Mouse (Mus musculus): Measurements from ENCODE around the gene Thsd4. TPM values are rescaled to one million over a fixed set of nuclear protein-coding genes. Genes with fewer than 3 reads are reported as not detected.
"Not testable (repeated sequence)": the region's sequence is repeated elsewhere in the genome, so short reads cannot be mapped to it uniquely, and the experiment has no call there.

Gene Thsd4
- polyA plus RNA-seq, 1 experiment from 2014 or later = 34.9 TPM

DNA sequence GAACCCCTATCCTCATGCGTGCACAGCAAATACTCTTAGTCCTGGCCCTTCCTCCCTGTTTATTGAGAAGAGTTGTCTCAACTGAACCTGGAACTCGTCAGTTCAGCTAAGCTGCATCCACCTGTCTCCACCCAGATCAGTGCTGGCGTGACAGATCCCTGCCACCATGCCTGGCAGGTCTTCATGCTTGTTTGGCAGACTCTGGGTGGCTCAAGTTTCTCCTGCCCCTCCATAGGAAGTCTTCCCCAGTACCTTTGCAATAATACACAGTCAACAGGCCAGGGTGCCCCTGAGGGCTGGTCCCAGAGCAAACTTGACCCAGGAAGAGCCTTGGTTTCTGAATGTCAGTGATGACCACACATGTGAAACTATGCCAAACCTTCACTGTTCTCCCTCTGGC, 576.6 kb downstream of the Thsd4 start:
- no peaks in the 10 kb centered on the region for H3K9me3 ChIP-seq (ENCODE audit: control insufficient read depth, low read length)
- no peaks in the 10 kb centered on the region for H3K27me3 ChIP-seq (replicated peaks; ENCODE audit: control insufficient read depth, insufficient read depth, low read length)
- ATAC-seq (replicated peaks; ENCODE audit: low FRiP score, low TSS enrichment, low read depth) = no peak
- no peak overlapping the region for H3K9ac ChIP-seq (ENCODE audit: low read length)
- no peak overlapping the region for H3K4me2 ChIP-seq (ENCODE audit: low read length)
- 64% methylated on average over 3 of the region's 3 CpGs for WGBS
- no peak overlapping the region for H3K27ac ChIP-seq (ENCODE audit: low read depth)
- no peaks in the 10 kb centered on the region for H3K36me3 ChIP-seq (ENCODE audit: control insufficient read depth, insufficient read depth, low read length)
- no peak overlapping the region for H3K4me3 ChIP-seq (ENCODE audit: low read depth, low read length)
- DNase-seq (ENCODE audit: low spot score) = no peak
- no peaks in the 10 kb centered on the region; the same call in none of the 2 replicates for H3K4me1 ChIP-seq (replicated peaks; ENCODE audit: control insufficient read depth, insufficient read depth, low read length)

DNA sequence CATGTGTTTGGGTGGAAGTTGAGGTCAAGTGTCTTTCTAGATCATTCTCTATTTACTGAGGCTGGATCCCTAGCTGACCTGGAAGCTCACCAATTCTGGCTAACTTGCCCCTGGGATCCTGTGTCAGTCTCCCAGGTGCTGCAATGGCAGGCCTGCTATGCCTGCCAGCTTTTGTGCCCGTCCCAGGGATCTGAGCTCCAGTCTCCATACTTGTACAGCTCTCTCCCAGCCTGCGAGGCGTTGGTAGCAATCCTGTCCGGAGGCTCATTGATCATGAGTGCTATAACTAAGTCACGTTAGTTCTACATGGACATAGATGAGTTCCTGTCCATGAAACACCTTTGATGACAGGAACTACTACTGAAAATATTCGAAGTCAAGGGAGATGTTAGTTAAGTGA, 578.0 kb downstream of the Thsd4 start:
- Histone ChIP-seq H3K9me3 (ENCODE audit: control insufficient read depth, low read length) (no peaks in the 10 kb centered on the region), H3K36me3 (ENCODE audit: control insufficient read depth, insufficient read depth, low read length) (no peaks in the 10 kb centered on the region), H3K4me2 (ENCODE audit: low read length) (no peak overlapping the region), H3K4me1 (replicated peaks; ENCODE audit: control insufficient read depth, insufficient read depth, low read length) (no peaks in the 10 kb centered on the region; the same call in none of the 2 replicates), H3K27me3 (replicated peaks; ENCODE audit: control insufficient read depth, insufficient read depth, low read length) (no peaks in the 10 kb centered on the region), H3K9ac (ENCODE audit: low read length) (no peak overlapping the region), H3K4me3 (ENCODE audit: low read depth, low read length) (no peak overlapping the region), H3K27ac (ENCODE audit: low read depth) (no peak overlapping the region)
- WGBS = 88% methylated on average over 6 of the region's 6 CpGs
- DNase-seq (ENCODE audit: low spot score) (peak; percentile 43), ATAC-seq (replicated peaks; ENCODE audit: low FRiP score, low TSS enrichment, low read depth) (no peak)

GRCm38 (mm10) chr9:59942501-59943085, 579.3 kb downstream of the Thsd4 start:
- no peaks in the 10 kb centered on the region for H3K9me3 ChIP-seq (ENCODE audit: control insufficient read depth, low read length)
- no peaks in the 10 kb centered on the region for H3K36me3 ChIP-seq (ENCODE audit: control insufficient read depth, insufficient read depth, low read length)
- peak; percentile 49 for DNase-seq (ENCODE audit: low spot score)
- no peak overlapping the region for H3K4me3 ChIP-seq (ENCODE audit: low read depth, low read length)
- H3K27ac ChIP-seq (ENCODE audit: low read depth) = 0 out of 2 replicates have a peak overlapping the region, but pooled peaks have one; percentile 11
- no peaks in the 10 kb centered on the region; the same call in 1 of the 2 replicates for H3K4me1 ChIP-seq (replicated peaks; ENCODE audit: control insufficient read depth, insufficient read depth, low read length)
- no peak overlapping the region for H3K9ac ChIP-seq (ENCODE audit: low read length)
- H3K27me3 ChIP-seq (replicated peaks; ENCODE audit: control insufficient read depth, insufficient read depth, low read length) = no peaks in the 10 kb centered on the region
- 45% methylated on average over 5 of the region's 5 CpGs for WGBS
- H3K4me2 ChIP-seq (ENCODE audit: low read length) = no peak overlapping the region
- ATAC-seq (replicated peaks; ENCODE audit: low FRiP score, low TSS enrichment, low read depth) = no peak

DNA sequence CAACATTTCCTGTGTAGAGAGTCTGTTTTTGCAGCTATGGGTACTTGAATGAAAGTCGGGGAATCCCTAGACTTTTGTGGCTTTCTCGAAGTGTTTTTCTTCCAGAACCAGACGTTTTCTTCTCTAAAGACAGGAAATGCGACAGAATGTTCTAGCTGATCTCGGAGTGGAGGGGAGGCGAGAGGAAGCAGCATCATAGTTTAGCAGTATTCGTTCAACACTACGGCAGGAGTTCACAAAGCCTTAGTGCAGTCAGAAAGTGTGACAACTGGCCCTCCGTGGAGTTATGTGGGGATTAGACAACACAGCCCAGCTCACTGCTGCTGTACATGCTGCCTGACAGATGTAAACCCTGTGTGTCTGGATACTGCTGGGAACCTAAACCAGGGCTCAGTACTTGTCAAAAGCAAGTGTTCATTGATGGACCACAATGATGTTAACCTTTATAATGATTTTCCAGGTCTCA, 579.9 kb downstream of the Thsd4 start:
- H3K27ac ChIP-seq (ENCODE audit: low read depth) = no peak overlapping the region
- no peak overlapping the region for H3K9ac ChIP-seq (ENCODE audit: low read length)
- no peaks in the 10 kb centered on the region for H3K9me3 ChIP-seq (ENCODE audit: control insufficient read depth, low read length)
- H3K27me3 ChIP-seq (replicated peaks; ENCODE audit: control insufficient read depth, insufficient read depth, low read length) = no peaks in the 10 kb centered on the region
- no peak overlapping the region for H3K4me2 ChIP-seq (ENCODE audit: low read length)
- no peak overlapping the region for H3K4me3 ChIP-seq (ENCODE audit: low read depth, low read length)
- H3K4me1 ChIP-seq (replicated peaks; ENCODE audit: control insufficient read depth, insufficient read depth, low read length) = no peaks in the 10 kb centered on the region; the same call in 1 of the 2 replicates
- no peak for ATAC-seq (replicated peaks; ENCODE audit: low FRiP score, low TSS enrichment, low read depth)
- peak; percentile 53 for DNase-seq (ENCODE audit: low spot score)
- WGBS = 49% methylated on average over 9 of the region's 9 CpGs
- no peaks in the 10 kb centered on the region for H3K36me3 ChIP-seq (ENCODE audit: control insufficient read depth, insufficient read depth, low read length)

GRCm38 (mm10) chr9:59940913-59941884, 580.6 kb downstream of the Thsd4 start:
- ATAC-seq (replicated peaks; ENCODE audit: low FRiP score, low TSS enrichment, low read depth) (no peak), DNase-seq (ENCODE audit: low spot score) (peak; percentile 48)
- Histone ChIP-seq H3K4me3 (ENCODE audit: low read depth, low read length) (no peak overlapping the region), H3K4me2 (ENCODE audit: low read length) (no peak overlapping the region), H3K36me3 (ENCODE audit: control insufficient read depth, insufficient read depth, low read length) (no peaks in the 10 kb centered on the region), H3K9ac (ENCODE audit: low read length) (no peak overlapping the region), H3K27ac (ENCODE audit: low read depth) (no peak overlapping the region), H3K4me1 (replicated peaks; ENCODE audit: control insufficient read depth, insufficient read depth, low read length) (no peaks in the 10 kb centered on the region; the same call in 1 of the 2 replicates), H3K27me3 (replicated peaks; ENCODE audit: control insufficient read depth, insufficient read depth, low read length) (no peaks in the 10 kb centered on the region), H3K9me3 (ENCODE audit: control insufficient read depth, low read length) (no peaks in the 10 kb centered on the region)
- 69% methylated on average over 11 of the region's 12 CpGs for WGBS

DNA sequence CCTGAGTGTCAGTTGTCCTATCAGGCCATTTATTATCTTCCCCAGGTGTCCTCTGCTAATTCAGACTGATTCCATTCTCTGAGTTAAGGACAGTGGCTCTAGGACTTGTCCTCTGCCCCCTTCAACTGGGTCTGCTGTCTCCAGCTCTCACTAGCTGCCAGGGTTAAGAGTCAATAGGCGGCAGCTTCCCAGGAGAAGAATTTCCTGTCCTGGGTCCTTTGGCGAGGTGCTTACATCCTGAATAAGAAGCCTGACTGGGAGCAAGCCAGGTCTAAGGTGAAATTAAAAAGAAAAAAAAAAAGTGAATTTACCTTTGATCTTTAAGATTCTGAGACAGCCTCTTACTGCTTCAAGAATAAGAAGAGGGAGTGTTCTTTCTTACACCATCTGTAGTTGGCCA, 582.2 kb downstream of the Thsd4 start:
- Histone ChIP-seq H3K4me2 (ENCODE audit: low read length) (no peak overlapping the region), H3K4me1 (replicated peaks; ENCODE audit: control insufficient read depth, insufficient read depth, low read length) (no peaks in the 10 kb centered on the region; the same call in 1 of the 2 replicates), H3K27me3 (replicated peaks; ENCODE audit: control insufficient read depth, insufficient read depth, low read length) (no peaks in the 10 kb centered on the region), H3K9me3 (ENCODE audit: control insufficient read depth, low read length) (no peaks in the 10 kb centered on the region), H3K4me3 (ENCODE audit: low read depth, low read length) (no peak overlapping the region), H3K27ac (ENCODE audit: low read depth) (no peak overlapping the region), H3K9ac (ENCODE audit: low read length) (no peak overlapping the region), H3K36me3 (ENCODE audit: control insufficient read depth, insufficient read depth, low read length) (no peaks in the 10 kb centered on the region)
- ATAC-seq (replicated peaks; ENCODE audit: low FRiP score, low TSS enrichment, low read depth) (no peak), DNase-seq (ENCODE audit: low spot score) (no peak)
- 64% methylated on average over 2 of the region's 2 CpGs for WGBS

DNA sequence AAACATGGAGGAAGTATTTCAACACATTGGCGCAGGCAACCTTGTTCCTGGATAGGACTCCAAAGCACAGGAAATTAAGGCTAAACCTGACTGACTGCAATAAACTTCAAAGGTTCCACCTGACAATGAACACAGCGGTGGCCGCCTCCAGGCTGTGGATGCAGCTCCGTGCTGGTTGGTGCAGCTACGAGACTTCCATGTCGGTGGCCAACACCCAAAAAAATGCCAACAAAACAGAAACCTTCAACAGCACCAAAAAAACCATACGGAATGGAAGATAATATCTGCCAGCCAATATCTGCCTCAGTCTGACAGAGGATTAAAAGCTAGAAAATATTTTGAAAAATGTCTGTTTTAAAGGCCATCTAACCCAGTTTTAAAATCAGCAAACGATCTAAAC, 583.3 kb downstream of the Thsd4 start:
- H3K36me3 ChIP-seq (ENCODE audit: control insufficient read depth, insufficient read depth, low read length) = no peaks in the 10 kb centered on the region
- H3K27ac ChIP-seq (ENCODE audit: low read depth) = no peak overlapping the region
- H3K4me2 ChIP-seq (ENCODE audit: low read length) = no peak overlapping the region
- H3K9ac ChIP-seq (ENCODE audit: low read length) = no peak overlapping the region
- H3K4me1 ChIP-seq (replicated peaks; ENCODE audit: control insufficient read depth, insufficient read depth, low read length) = no peaks in the 10 kb centered on the region; the same call in 1 of the 2 replicates
- WGBS = 87% methylated on average over 8 of the region's 8 CpGs
- H3K4me3 ChIP-seq (ENCODE audit: low read depth, low read length) = no peak overlapping the region
- no peaks in the 10 kb centered on the region for H3K27me3 ChIP-seq (replicated peaks; ENCODE audit: control insufficient read depth, insufficient read depth, low read length)
- H3K9me3 ChIP-seq (ENCODE audit: control insufficient read depth, low read length) = no peaks in the 10 kb centered on the region
- no peak for ATAC-seq (replicated peaks; ENCODE audit: low FRiP score, low TSS enrichment, low read depth)
- DNase-seq (ENCODE audit: low spot score) = no peak

DNA sequence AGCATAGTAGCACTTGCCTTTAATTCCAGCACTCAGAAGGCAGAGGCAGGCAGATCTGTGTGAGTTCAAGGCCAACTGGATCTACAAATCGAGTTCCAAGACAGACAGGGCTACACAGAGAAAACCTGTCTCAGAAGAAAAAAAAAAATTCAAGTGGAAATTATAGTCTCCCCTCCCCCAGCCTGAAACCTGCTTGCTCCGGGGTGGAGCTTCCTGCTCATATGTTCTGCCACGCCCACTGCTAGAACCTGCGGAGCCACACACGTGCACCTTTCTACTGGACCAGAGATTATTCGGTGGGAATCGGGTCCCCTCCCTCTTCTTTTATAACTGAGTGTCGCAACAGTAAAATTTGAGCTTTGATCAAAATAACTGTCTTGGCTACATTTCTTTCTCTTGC, 586.0 kb downstream of the Thsd4 start:
- WGBS = 88% methylated on average over 8 of the region's 8 CpGs
- ATAC-seq (replicated peaks; ENCODE audit: low FRiP score, low TSS enrichment, low read depth) = not testable (repeated sequence)

More for the DNA sequence above, 586.0 kb downstream of the Thsd4 start:
- not testable (repeated sequence) for H3K4me3 ChIP-seq (ENCODE audit: low read depth, low read length); H3K4me2 ChIP-seq (ENCODE audit: low read length); H3K9ac ChIP-seq (ENCODE audit: low read length); H3K36me3 ChIP-seq (ENCODE audit: control insufficient read depth, insufficient read depth, low read length); H3K9me3 ChIP-seq (ENCODE audit: control insufficient read depth, low read length); H3K27ac ChIP-seq (ENCODE audit: low read depth); H3K27me3 ChIP-seq (replicated peaks; ENCODE audit: control insufficient read depth, insufficient read depth, low read length); H3K4me1 ChIP-seq (replicated peaks; ENCODE audit: control insufficient read depth, insufficient read depth, low read length); DNase-seq (ENCODE audit: low spot score)
